Comparison of ENCODE assay signal across 22 mouse cellular contexts in the genomic region with DNA sequence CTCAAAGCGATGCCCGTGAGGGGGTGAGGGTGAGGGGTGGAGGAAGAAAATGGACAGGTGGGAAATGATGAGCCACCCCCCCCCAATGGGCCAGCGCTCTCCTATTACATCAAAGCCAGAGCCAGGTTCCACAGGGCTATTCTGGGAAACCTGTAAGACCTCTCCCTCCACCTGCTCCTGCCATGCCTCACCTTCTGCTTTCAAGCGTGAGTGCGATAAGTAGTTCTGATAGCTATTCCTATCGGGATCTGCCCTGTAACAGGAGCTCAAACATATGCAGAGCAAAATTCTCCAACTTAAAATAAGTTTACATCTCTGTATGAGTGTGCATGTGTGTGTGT. TPM values are rescaled to one million over a fixed set of nuclear protein-coding genes. Genes with fewer than 3 reads are reported as not detected.
DNase-seq lines count a peak whose midpoint lies in the region; ATAC-seq and TF ChIP-seq lines count a peak whose summit lies in the region.
"Had no signal": no experiment of that assay in that cellular context is flagged by ENCODE, and none has a peak within 500 bp of the region (broad histone marks: within the 10 kb centered on the region; RNA-seq: fewer than 3 reads in every experiment).

No protein-coding gene starts in this region.

- H3K4me1 ChIP-seq in kidney, embryonic 15.5 days = peaks cover 9% of the 10 kb centered on the region; the same call in 1 of the 2 replicates
- H3K4me1 ChIP-seq in stomach, embryonic 14.5 days (ENCODE audit: control insufficient read depth, insufficient read depth, low read length) = no peaks in the 10 kb centered on the region
- H3K4me1 ChIP-seq in liver, embryonic 12.5 days = no peaks in the 10 kb centered on the region
- H3K4me1 ChIP-seq in cerebellum, adult 2 months (ENCODE audit: control insufficient read depth, insufficient read depth, low read length) = no peaks in the 10 kb centered on the region
- H3K4me1 ChIP-seq: embryonic facial prominence, embryonic 10.5 days; forebrain, embryonic 13.5 days; heart, embryonic 15.5 days had no signal

- ATAC-seq in kidney, embryonic 15.5 days (replicated peaks; ENCODE audit: low FRiP score) = no peak
- peak; percentile 76 for ATAC-seq in stomach, embryonic 14.5 days (ENCODE audit: insufficient number of reproducible peaks, insufficient read depth, low FRiP score, low read depth)
- ATAC-seq in liver, embryonic 12.5 days = no peak
- ATAC-seq: activated CD4-positive, CD25-positive, alpha-beta regulatory T cell, adult 4 months; forebrain, embryonic 13.5 days; forebrain, postnatal 0 days had no signal

- WGBS in kidney, embryonic 15.5 days = 49% methylated on average over 6 of the region's 6 CpGs
- WGBS in stomach, embryonic 14.5 days = 19% methylated on average over 6 of the region's 6 CpGs
- WGBS in liver, embryonic 12.5 days (ENCODE audit: insufficient replicate concordance) = 67% methylated on average over 6 of the region's 6 CpGs
- 79% methylated on average over 6 of the region's 6 CpGs for WGBS in cerebellum, adult 2 months

- peak overlapping the region; percentile 70 for H3K27ac ChIP-seq in kidney, embryonic 15.5 days
- 0 out of 2 replicates have a peak overlapping the region, but pooled peaks have one; percentile 11 for H3K27ac ChIP-seq in stomach, embryonic 14.5 days (ENCODE audit: low read length)
- no peak overlapping the region for H3K27ac ChIP-seq in liver, embryonic 12.5 days
- no peak overlapping the region for H3K27ac ChIP-seq in cerebellum, adult 2 months (ENCODE audit: insufficient read depth, low read length)
- H3K27ac ChIP-seq: embryonic facial prominence, embryonic 10.5 days; forebrain, embryonic 13.5 days; heart, adult 2 months; heart, embryonic 15.5 days had no signal

- no peak for DNase-seq in kidney, postnatal 14 days
- DNase-seq in kidney, postnatal 4 days = peak; percentile 16 to 47
- no peak for DNase-seq in kidney, adult 8-10 months
- DNase-seq in testis, postnatal 14 days (ENCODE audit: low spot score) = no peak
- no peak for DNase-seq in cerebellum, adult 2 months
- DNase-seq: adrenal gland, adult 2 months; adrenal gland, postnatal 25 days; cerebellum, adult 18-20 months; cerebellum, postnatal 10 days; forebrain, postnatal 0 days; gastrocnemius, postnatal 14 days; heart, adult 2 months; heart, postnatal 14 days had no signal

- H3K4me3 ChIP-seq in kidney, embryonic 15.5 days (replicated peaks) = no peak overlapping the region
- H3K4me3 ChIP-seq in stomach, embryonic 14.5 days (ENCODE audit: low read depth, low read length) = no peak overlapping the region
- H3K4me3 ChIP-seq in liver, embryonic 12.5 days = no peak overlapping the region
- no peak overlapping the region for H3K4me3 ChIP-seq in cerebellum, adult 2 months (replicated peaks; ENCODE audit: insufficient read depth, low read depth, low read length)
- H3K4me3 ChIP-seq: embryonic facial prominence, embryonic 10.5 days; forebrain, embryonic 13.5 days; heart, adult 2 months; heart, embryonic 15.5 days had no signal

- no peak overlapping the region for H3K9ac ChIP-seq in kidney, embryonic 15.5 days
- no peak overlapping the region for H3K9ac ChIP-seq in stomach, embryonic 14.5 days (replicated peaks; ENCODE audit: low read depth, low read length)
- H3K9ac ChIP-seq in liver, embryonic 12.5 days = no peak overlapping the region
- H3K9ac ChIP-seq: forebrain, embryonic 13.5 days; forebrain, postnatal 0 days; heart, embryonic 15.5 days had no signal

- no peaks in the 10 kb centered on the region for H3K9me3 ChIP-seq in kidney, embryonic 15.5 days (replicated peaks)
- H3K9me3 ChIP-seq in stomach, embryonic 14.5 days (ENCODE audit: control insufficient read depth, low read depth, low read length) = no peaks in the 10 kb centered on the region
- no peaks in the 10 kb centered on the region for H3K9me3 ChIP-seq in liver, embryonic 12.5 days (replicated peaks)
- H3K9me3 ChIP-seq: embryonic facial prominence, embryonic 10.5 days; forebrain, embryonic 13.5 days; heart, embryonic 15.5 days had no signal

- TF ChIP-seq CTCF in cerebellum, adult 2 months (IDR thresholded peaks at IDR 0.05; ENCODE audit: borderline replicate concordance, insufficient read depth, low read depth, low read length) = no peak

- TF ChIP-seq POLR2A in cerebellum, adult 2 months (IDR thresholded peaks at IDR 0.05; ENCODE audit: borderline replicate concordance, insufficient read depth, low read length) = no peak

- H3K36me3 ChIP-seq in kidney, embryonic 15.5 days = no peaks in the 10 kb centered on the region
- H3K36me3 ChIP-seq in stomach, embryonic 14.5 days (ENCODE audit: control insufficient read depth, insufficient read depth, low read length) = no peaks in the 10 kb centered on the region
- no peaks in the 10 kb centered on the region for H3K36me3 ChIP-seq in liver, embryonic 12.5 days
- H3K36me3 ChIP-seq: embryonic facial prominence, embryonic 10.5 days; heart, embryonic 15.5 days had no signal

- H3K4me2 ChIP-seq in kidney, embryonic 15.5 days = peak overlapping the region; percentile 1; the same call in 1 of the 2 replicates
- no peak overlapping the region for H3K4me2 ChIP-seq in stomach, embryonic 14.5 days (replicated peaks; ENCODE audit: low read depth, low read length)
- no peak overlapping the region for H3K4me2 ChIP-seq in liver, embryonic 12.5 days
- H3K4me2 ChIP-seq: forebrain, embryonic 13.5 days; heart, embryonic 11.5 days; heart, embryonic 15.5 days had no signal

- no peaks in the 10 kb centered on the region for H3K27me3 ChIP-seq in kidney, embryonic 15.5 days
- H3K27me3 ChIP-seq in stomach, embryonic 14.5 days (ENCODE audit: control insufficient read depth, insufficient read depth, low read length) = no peaks in the 10 kb centered on the region
- no peaks in the 10 kb centered on the region for H3K27me3 ChIP-seq in liver, embryonic 12.5 days (replicated peaks)
- H3K27me3 ChIP-seq in cerebellum, adult 2 months (ENCODE audit: control insufficient read depth, insufficient read depth, low read length) = no peaks in the 10 kb centered on the region
- H3K27me3 ChIP-seq: forebrain, embryonic 13.5 days; heart, embryonic 15.5 days had no signal

RNA-seq across cellular contexts. Expression of a gene that starts 2.0 kb away (rescaled TPM):
- polyA plus RNA-seq in kidney, embryonic 15.5 days (2015; fragmentation: Nextera tagmentation; extraction: Ambion mirVana) = 37.4 TPM in 2 replicates
- 0.20 TPM in 1 of 2 replicates, not detected in the other for polyA plus RNA-seq in stomach, embryonic 14.5 days (2014; fragmentation: Nextera tagmentation; extraction: Ambion mirVana)
- polyA plus RNA-seq in liver, embryonic 12.5 days (2016; fragmentation: Nextera tagmentation; extraction: Ambion mirVana) = not detected in 2 replicates
- not detected in 2 replicates for polyA plus RNA-seq in cerebellum, adult 2 months (2012; rRNA removed)
- polyA plus RNA-seq: activated CD4-positive, CD25-positive, alpha-beta regulatory T cell, adult 4 months; adrenal gland, adult 2 months; C2C12; embryonic facial prominence, embryonic 10.5 days; heart, adult 2 months; heart, embryonic 11.5 days; heart, embryonic 15.5 days had no signal

RNA-seq across cellular contexts. Expression of a gene that starts 38.9 kb away (rescaled TPM):
- polyA plus RNA-seq in kidney, embryonic 15.5 days (2015; fragmentation: Nextera tagmentation; extraction: Ambion mirVana) = 0.17 and 0.47 TPM in 2 replicates
- 0.19 TPM in 1 of 2 replicates, not detected in the other for polyA plus RNA-seq in stomach, embryonic 14.5 days (2014; fragmentation: Nextera tagmentation; extraction: Ambion mirVana)
- not detected in 2 replicates for polyA plus RNA-seq in liver, embryonic 12.5 days (2016; fragmentation: Nextera tagmentation; extraction: Ambion mirVana)
- 0.41 and 0.59 TPM in 2 replicates for polyA plus RNA-seq in cerebellum, adult 2 months (2012; rRNA removed)
- polyA plus RNA-seq: activated CD4-positive, CD25-positive, alpha-beta regulatory T cell, adult 4 months; adrenal gland, adult 2 months; heart, embryonic 11.5 days; heart, embryonic 15.5 days had no signal

Comparison
In these comparisons a context has a peak if more than half of its experiments do, and no peak if none do; other contexts are left out.
1. DNase-seq: peak in kidney, postnatal 4 days (2 of 2); none in kidney, postnatal 14 days (single experiment), kidney, adult 8-10 months (0 of 2), testis, postnatal 14 days (single experiment) and cerebellum, adult 2 months (0 of 2).
2. H3K27ac ChIP-seq: peak in kidney, embryonic 15.5 days (single experiment) and stomach, embryonic 14.5 days (single experiment); none in liver, embryonic 12.5 days (single experiment) and cerebellum, adult 2 months (single experiment).
3. RNA of a gene that starts 2.0 kb away (polyA plus RNA-seq): 37.4 TPM in kidney, embryonic 15.5 days; not detected in cerebellum, adult 2 months, 0.20 TPM in stomach, embryonic 14.5 days and not detected in liver, embryonic 12.5 days; every median in the first group is over 10 times any median in the second.